Mouse (Mus musculus): Measurements from ENCODE around the gene Olfr331. TPM values are rescaled to one million over a fixed set of nuclear protein-coding genes. Genes with fewer than 3 reads are reported as not detected.

The Olfr331 gene
- not detected for polyA plus RNA-seq (2014; fragmentation: Illumina TruSeq; extraction: RNeasy Lipid Tissue Mini Kit (QIAGEN cat#74804))

GRCm38 (mm10) chr11:58502472-58502871 lies at the start of gene Olfr331:
Gene Olfr331 (minus strand): TSS chr11:58502572.

DNA sequence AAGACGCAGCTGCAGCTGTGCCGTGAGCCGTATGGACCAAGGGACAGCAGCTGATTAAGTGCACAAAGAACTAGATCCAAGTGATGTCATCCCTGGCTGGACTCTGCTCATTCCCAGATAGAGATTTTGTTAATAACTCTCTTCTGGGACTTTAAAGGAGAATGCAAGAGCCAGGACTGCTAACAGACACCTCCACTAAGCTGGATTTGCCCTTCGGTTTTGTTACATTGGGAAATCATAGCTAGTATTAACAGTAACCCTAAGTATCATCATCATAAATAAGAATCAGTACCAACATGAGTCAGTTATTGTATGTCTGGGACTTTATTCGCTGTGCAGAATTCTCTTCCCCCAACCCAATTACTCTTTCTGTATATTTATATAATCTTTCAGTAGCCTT lies 44.0 kb upstream of the Olfr331 start, which contains the start of gene Olfr329-ps:
Gene Olfr329-ps, minus strand, starts transcription at position 101 of the 400 bp plus-strand sequence.

DNA sequence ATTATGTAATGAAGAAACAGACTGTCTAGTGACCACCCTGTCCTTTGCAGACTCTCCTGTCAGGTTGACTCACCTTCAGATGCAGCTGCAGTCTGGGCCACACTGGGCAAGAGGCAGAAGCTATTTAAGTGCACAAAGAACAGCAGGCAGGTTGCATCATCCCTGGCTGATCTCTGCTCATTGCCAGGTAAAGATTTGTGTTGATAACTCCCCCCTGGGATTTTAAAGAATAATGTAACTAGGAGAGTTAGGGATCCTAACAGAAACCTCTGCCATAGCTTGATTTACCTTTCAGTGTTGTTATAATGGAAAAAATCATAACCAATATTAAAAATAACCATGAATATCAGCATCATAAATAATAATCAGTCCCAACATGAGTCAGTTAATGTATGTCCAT lies 32.4 kb upstream of the Olfr331 start, which contains the start of gene Olfr330:
Gene Olfr330, minus strand, starts transcription at position 101 of the 400 bp plus-strand sequence.

GRCm38 (mm10) chr11:58492455-58492854 lies 9.9 kb downstream of the Olfr331 start, which contains the start of gene Olfr332:
Gene Olfr332 (minus strand): TSS chr11:58492555.

DNA sequence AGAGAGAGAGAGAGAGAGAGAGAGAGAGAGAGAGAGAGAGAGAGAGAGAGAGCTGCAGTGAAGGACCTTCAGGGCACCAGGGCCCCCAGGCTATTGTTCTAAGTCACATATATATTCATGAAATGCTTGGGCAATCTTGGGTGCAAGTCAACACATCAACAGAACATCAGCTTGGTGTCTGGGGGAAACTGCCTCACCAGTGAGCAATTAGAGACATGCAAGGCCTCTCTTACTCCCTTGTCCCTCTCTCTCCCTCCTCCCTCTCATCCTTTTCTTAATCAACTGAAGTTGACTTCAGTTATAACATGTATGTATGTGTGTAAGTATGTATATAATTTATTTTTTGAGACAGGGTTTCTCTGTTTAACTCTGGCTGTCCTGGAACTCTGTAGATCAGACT lies 40.2 kb downstream of the Olfr331 start, which contains the start of gene Olfr30:
Gene Olfr30, minus strand, starts transcription at position 101 of the 400 bp plus-strand sequence.

GRCm38 (mm10) chr11:58452759-58453158 lies 49.6 kb downstream of the Olfr331 start, which contains the start of gene Lypd9:
Gene Lypd9 (minus strand): TSS chr11:58452923.

Other genes starting within 250 kb of the Olfr331 start
- gene 4930438A08Rik, start 227.8 kb downstream of the Olfr331 start, polyA plus RNA-seq (2014; fragmentation: Illumina TruSeq; extraction: RNeasy Lipid Tissue Mini Kit (QIAGEN cat#74804)) = not detected
- 0.48 TPM for gene Zfp692, start 195.5 kb downstream of the Olfr331 start, polyA plus RNA-seq (2014; fragmentation: Illumina TruSeq; extraction: RNeasy Lipid Tissue Mini Kit (QIAGEN cat#74804))
- 52.3 TPM for gene Zfp672, start 172.2 kb downstream of the Olfr331 start, polyA plus RNA-seq (2014; fragmentation: Illumina TruSeq; extraction: RNeasy Lipid Tissue Mini Kit (QIAGEN cat#74804))
- gene Sh3bp5l, start 171.8 kb downstream of the Olfr331 start, polyA plus RNA-seq (2014; fragmentation: Illumina TruSeq; extraction: RNeasy Lipid Tissue Mini Kit (QIAGEN cat#74804)) = 0.80 TPM
- gene Lypd8, start 123.5 kb downstream of the Olfr331 start, polyA plus RNA-seq (2014; fragmentation: Illumina TruSeq; extraction: RNeasy Lipid Tissue Mini Kit (QIAGEN cat#74804)) = not detected
- gene 1810065E05Rik, start 81.5 kb downstream of the Olfr331 start, polyA plus RNA-seq (2014; fragmentation: Illumina TruSeq; extraction: RNeasy Lipid Tissue Mini Kit (QIAGEN cat#74804)) = not detected
- not detected for gene Gm12253, start 70.0 kb downstream of the Olfr331 start, polyA plus RNA-seq (2014; fragmentation: Illumina TruSeq; extraction: RNeasy Lipid Tissue Mini Kit (QIAGEN cat#74804))
- not detected for gene Lypd9, start 49.6 kb downstream of the Olfr331 start, polyA plus RNA-seq (2014; fragmentation: Illumina TruSeq; extraction: RNeasy Lipid Tissue Mini Kit (QIAGEN cat#74804))
- not detected for gene Olfr30, start 40.3 kb downstream of the Olfr331 start, polyA plus RNA-seq (2014; fragmentation: Illumina TruSeq; extraction: RNeasy Lipid Tissue Mini Kit (QIAGEN cat#74804))
- not detected for gene Olfr332, start 10.0 kb downstream of the Olfr331 start, polyA plus RNA-seq (2014; fragmentation: Illumina TruSeq; extraction: RNeasy Lipid Tissue Mini Kit (QIAGEN cat#74804))
- gene Olfr330, start 32.3 kb upstream of the Olfr331 start, polyA plus RNA-seq (2014; fragmentation: Illumina TruSeq; extraction: RNeasy Lipid Tissue Mini Kit (QIAGEN cat#74804)) = 4.5 TPM
- gene Olfr329-ps, start 43.9 kb upstream of the Olfr331 start, polyA plus RNA-seq (2014; fragmentation: Illumina TruSeq; extraction: RNeasy Lipid Tissue Mini Kit (QIAGEN cat#74804)) = 5.1 TPM
- gene Olfr328, start 53.1 kb upstream of the Olfr331 start, polyA plus RNA-seq (2014; fragmentation: Illumina TruSeq; extraction: RNeasy Lipid Tissue Mini Kit (QIAGEN cat#74804)) = 0.20 TPM
- gene Olfr224, start 68.0 kb upstream of the Olfr331 start, polyA plus RNA-seq (2014; fragmentation: Illumina TruSeq; extraction: RNeasy Lipid Tissue Mini Kit (QIAGEN cat#74804)) = not detected
- gene Olfr325, start 75.2 kb upstream of the Olfr331 start, polyA plus RNA-seq (2014; fragmentation: Illumina TruSeq; extraction: RNeasy Lipid Tissue Mini Kit (QIAGEN cat#74804)) = not detected
- gene Olfr324, start 92.5 kb upstream of the Olfr331 start, polyA plus RNA-seq (2014; fragmentation: Illumina TruSeq; extraction: RNeasy Lipid Tissue Mini Kit (QIAGEN cat#74804)) = not detected
- 0.80 TPM for gene 2210407C18Rik, start 113.5 kb upstream of the Olfr331 start, polyA plus RNA-seq (2014; fragmentation: Illumina TruSeq; extraction: RNeasy Lipid Tissue Mini Kit (QIAGEN cat#74804))
- gene Olfr323, start 127.9 kb upstream of the Olfr331 start, polyA plus RNA-seq (2014; fragmentation: Illumina TruSeq; extraction: RNeasy Lipid Tissue Mini Kit (QIAGEN cat#74804)) = not detected
- not detected for gene Trim58, start 137.9 kb upstream of the Olfr331 start, polyA plus RNA-seq (2014; fragmentation: Illumina TruSeq; extraction: RNeasy Lipid Tissue Mini Kit (QIAGEN cat#74804))
- not detected for gene Olfr322, start 156.2 kb upstream of the Olfr331 start, polyA plus RNA-seq (2014; fragmentation: Illumina TruSeq; extraction: RNeasy Lipid Tissue Mini Kit (QIAGEN cat#74804))
- not detected for gene Olfr320, start 178.5 kb upstream of the Olfr331 start, polyA plus RNA-seq (2014; fragmentation: Illumina TruSeq; extraction: RNeasy Lipid Tissue Mini Kit (QIAGEN cat#74804))
- not detected for gene Olfr319, start 196.6 kb upstream of the Olfr331 start, polyA plus RNA-seq (2014; fragmentation: Illumina TruSeq; extraction: RNeasy Lipid Tissue Mini Kit (QIAGEN cat#74804))
- gene Olfr318, start 221.4 kb upstream of the Olfr331 start, polyA plus RNA-seq (2014; fragmentation: Illumina TruSeq; extraction: RNeasy Lipid Tissue Mini Kit (QIAGEN cat#74804)) = not detected
- not detected for gene Olfr317, start 236.6 kb upstream of the Olfr331 start, polyA plus RNA-seq (2014; fragmentation: Illumina TruSeq; extraction: RNeasy Lipid Tissue Mini Kit (QIAGEN cat#74804))

Measured in ovary, adult 10 weeks (tissue).